Mouse (Mus musculus) forebrain, embryonic 11.5 days (tissue): ENCODE data around the gene Tmem178b. TPM values are rescaled to one million over a fixed set of nuclear protein-coding genes. Genes with fewer than 3 reads are reported as not detected.

Experiments used
- ATAC-seq: fragments of 200-750 bp; cut with Nextera tagmentation; replicated peaks from 2 replicates; pipeline ENCODE4 v1.8.0; 2017; ENCODE audit warnings: moderate TSS enrichment; ENCODE audit not compliant: low FRiP score
- DNase-seq: peaks from one replicate; pipeline ENCODE4 v3.0.0-alpha.2; 2017; ENCODE audit warnings: low spot score
- H3K27ac ChIP-seq: fragments of 300-500 bp; sonication (generic); 2 replicates; pipeline ENCODE4 v1.5.1; 2014; ENCODE audit warnings: low read depth, low read length
- H3K27me3 ChIP-seq: fragments of 300-500 bp; sonication (generic); 2 replicates; pipeline ENCODE4 v1.6.1; 2014; ENCODE audit warnings: mild to moderate bottlenecking, low read length, mixed read lengths; ENCODE audit not compliant: control insufficient read depth, insufficient read depth
- H3K36me3 ChIP-seq: fragments of 300-500 bp; sonication (generic); 2 replicates; pipeline ENCODE4 v1.6.1; 2014; ENCODE audit warnings: mild to moderate bottlenecking, low read length, moderate library complexity, mixed read lengths; ENCODE audit not compliant: control insufficient read depth, insufficient read depth
- H3K4me1 ChIP-seq: fragments of 300-500 bp; sonication (generic); replicated peaks from 2 replicates; pipeline ENCODE4 v1.6.1; 2014; ENCODE audit warnings: low read length, mixed read lengths; ENCODE audit not compliant: control insufficient read depth, insufficient read depth
- H3K4me2 ChIP-seq: fragments of 300-500 bp; sonication (generic); 2 replicates; pipeline ENCODE4 v1.6.1; 2014; ENCODE audit warnings: low read depth, mild to moderate bottlenecking, low read length, moderate library complexity, mixed read lengths; ENCODE audit not compliant: severe bottlenecking
- H3K4me3 ChIP-seq: fragments of 300-500 bp; sonication (generic); 2 replicates; pipeline ENCODE4 v1.5.1; 2014; ENCODE audit warnings: low read depth, low read length
- H3K9ac ChIP-seq: fragments of 300-500 bp; sonication (generic); 2 replicates; pipeline ENCODE4 v1.6.1; 2014; ENCODE audit warnings: low read length
- H3K9me3 ChIP-seq: fragments of 300-500 bp; sonication (generic); 2 replicates; pipeline ENCODE4 v1.6.1; 2016; ENCODE audit warnings: low read length, mixed read lengths; ENCODE audit not compliant: control insufficient read depth
- WGBS: fragments of 180-500 bp; shearing (Covaris S2); extraction: QIAGEN DNeasy Blood & Tissue Kit; methylation state at CpG from one replicate; pipeline ENCODE4 v1.1.7; 2014; 5-methylcytosine and 5-hydroxymethylcytosine counted together
- polyA plus RNA-seq: library from polyadenylated mRNA; unstranded; fragments of >200 nt; fragmentation: Nextera tagmentation; extraction: Ambion mirVana; gene quantifications from 2 replicates; pipeline ENCODE4 v1.2.1, GENCODE M21; 2014

The Tmem178b gene
- polyA plus RNA-seq, 1 experiment from 2014 or later: 7.4 TPM

DNA sequence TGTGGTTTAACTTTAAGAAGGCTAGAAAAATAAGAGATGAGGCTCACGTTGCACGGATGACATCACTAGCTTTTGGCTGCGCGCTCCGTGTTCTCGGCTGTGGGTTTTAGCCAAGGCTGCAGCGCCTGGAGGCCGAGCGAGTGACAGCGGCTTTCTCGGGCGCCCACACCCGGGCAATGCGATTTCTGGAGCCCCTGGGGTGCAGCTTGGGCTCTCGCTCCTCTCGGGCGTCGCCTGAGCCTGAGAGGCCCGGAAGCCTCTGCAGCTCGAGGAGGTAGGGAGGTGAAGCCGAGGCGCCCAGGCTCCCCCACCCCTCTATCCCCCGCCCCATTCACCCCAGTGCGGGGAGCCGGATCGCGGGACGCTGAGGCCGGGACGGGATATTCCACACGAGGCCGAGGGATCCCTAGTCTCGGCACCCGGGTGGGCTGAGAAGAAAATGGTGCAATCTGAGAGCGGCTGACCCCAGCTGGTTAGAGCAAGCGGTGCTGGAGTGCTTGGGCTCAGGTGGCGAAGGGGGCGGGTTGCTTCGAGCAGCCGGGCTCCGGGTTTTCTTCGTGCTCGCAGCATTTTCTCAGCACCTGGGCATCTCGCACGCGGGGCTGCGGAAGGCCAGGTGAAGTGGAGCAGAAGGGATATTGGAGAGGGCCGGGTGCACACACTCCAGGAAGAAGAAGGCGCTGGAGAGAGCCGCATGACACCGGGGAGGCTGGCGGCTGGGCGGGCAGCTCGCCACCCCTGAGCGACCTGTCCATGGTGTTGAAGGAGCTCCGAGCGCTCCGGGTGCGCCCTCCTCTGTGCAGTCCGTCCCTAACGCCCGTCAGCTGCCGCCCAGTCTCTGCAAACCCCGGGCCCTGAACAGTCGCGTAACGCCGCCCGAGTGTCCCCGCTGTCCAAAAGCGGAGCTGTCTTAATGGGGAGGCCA lies 1.4 kb upstream of the Tmem178b start:
- peak overlapping the region; percentile 53 for H3K27ac ChIP-seq
- peak overlapping the region; percentile 100 for H3K4me2 ChIP-seq
- under 1% methylated on average over 70 of the region's 71 CpGs for WGBS
- ATAC-seq (peak; percentile 70), DNase-seq (peak; percentile 82)
- H3K9me3 ChIP-seq: no peaks in the 10 kb centered on the region
- peak overlapping the region; percentile 60 for H3K4me3 ChIP-seq
- H3K36me3 ChIP-seq: no peaks in the 10 kb centered on the region
- peak overlapping the region; percentile 81 for H3K9ac ChIP-seq
- H3K4me1 ChIP-seq: peaks cover 2% of the 10 kb centered on the region; the same call in 1 of the 2 replicates
- H3K27me3 ChIP-seq: no peaks in the 10 kb centered on the region; the same call in 1 of the 2 replicates

DNA sequence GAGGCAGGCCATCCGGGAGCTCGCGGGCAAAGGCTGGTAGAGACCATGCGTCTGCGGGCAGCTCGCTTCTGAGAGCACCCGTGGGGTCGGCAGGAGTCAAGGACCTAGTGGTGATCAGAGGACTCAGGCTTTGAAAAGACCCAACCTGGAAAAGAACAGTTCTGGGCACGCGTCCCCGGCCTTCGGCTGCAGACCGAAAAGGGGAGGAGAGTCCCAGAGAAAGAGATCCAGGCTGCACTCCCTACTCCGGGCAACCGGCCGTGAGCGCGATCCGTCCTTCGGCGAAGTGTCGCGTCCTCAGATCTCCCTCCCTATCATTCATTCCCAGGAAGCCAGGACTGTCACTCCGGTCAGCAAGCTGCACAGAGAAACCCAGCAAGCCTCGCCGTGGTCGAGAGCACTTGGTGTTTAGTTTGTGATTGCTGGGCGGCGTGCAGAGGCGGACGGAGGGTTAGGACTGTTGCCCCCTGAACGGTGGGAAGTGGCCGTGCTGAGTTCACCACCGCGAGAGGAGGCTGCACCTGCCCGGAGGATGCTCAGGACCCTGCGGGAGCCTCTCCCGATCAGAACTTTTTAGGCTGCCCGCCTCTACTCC lies 668 bp upstream of the Tmem178b start:
- H3K27me3 ChIP-seq: no peaks in the 10 kb centered on the region; the same call in 1 of the 2 replicates
- peak overlapping the region; percentile 37 for H3K27ac ChIP-seq
- no peak for DNase-seq
- H3K4me1 ChIP-seq: peaks cover 2% of the 10 kb centered on the region; the same call in 1 of the 2 replicates
- ATAC-seq: peak; percentile 52
- peak overlapping the region; percentile 60 for H3K4me3 ChIP-seq
- peak overlapping the region; percentile 100 for H3K4me2 ChIP-seq
- no peaks in the 10 kb centered on the region for H3K9me3 ChIP-seq
- H3K9ac ChIP-seq: peak overlapping the region; percentile 81
- no peaks in the 10 kb centered on the region for H3K36me3 ChIP-seq
- WGBS: under 1% methylated on average over 39 of the region's 39 CpGs

DNA sequence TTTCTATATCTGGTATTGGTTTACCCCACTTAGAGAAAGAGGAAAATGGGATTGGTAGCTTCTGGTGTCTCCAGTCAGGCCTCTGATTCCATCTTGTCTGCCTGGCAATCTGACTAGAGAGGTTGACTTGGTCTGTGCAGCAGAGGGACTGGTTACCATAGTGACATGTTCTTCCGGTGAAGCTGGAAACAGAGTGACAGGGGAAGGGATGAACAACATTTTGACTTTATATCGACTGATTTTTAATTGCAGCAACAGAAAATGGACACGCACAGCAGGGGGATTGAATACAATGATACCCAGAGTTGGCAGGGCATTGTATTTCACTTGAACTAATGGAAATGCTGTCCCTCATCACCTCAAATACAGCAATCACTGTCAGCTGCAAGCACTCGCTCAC lies 2.1 kb downstream of the Tmem178b start:
- no peaks in the 10 kb centered on the region for H3K36me3 ChIP-seq
- H3K4me1 ChIP-seq: peaks cover 2% of the 10 kb centered on the region; the same call in 1 of the 2 replicates
- no peaks in the 10 kb centered on the region for H3K9me3 ChIP-seq
- WGBS: 50% methylated on average over 4 of the region's 4 CpGs
- H3K9ac ChIP-seq: no peak overlapping the region
- ATAC-seq (no peak), DNase-seq (no peak)
- 0 out of 2 replicates have a peak overlapping the region, but pooled peaks have one; percentile 5 for H3K4me2 ChIP-seq
- no peak overlapping the region for H3K4me3 ChIP-seq
- H3K27ac ChIP-seq: no peak overlapping the region
- no peaks in the 10 kb centered on the region; the same call in 1 of the 2 replicates for H3K27me3 ChIP-seq

DNA sequence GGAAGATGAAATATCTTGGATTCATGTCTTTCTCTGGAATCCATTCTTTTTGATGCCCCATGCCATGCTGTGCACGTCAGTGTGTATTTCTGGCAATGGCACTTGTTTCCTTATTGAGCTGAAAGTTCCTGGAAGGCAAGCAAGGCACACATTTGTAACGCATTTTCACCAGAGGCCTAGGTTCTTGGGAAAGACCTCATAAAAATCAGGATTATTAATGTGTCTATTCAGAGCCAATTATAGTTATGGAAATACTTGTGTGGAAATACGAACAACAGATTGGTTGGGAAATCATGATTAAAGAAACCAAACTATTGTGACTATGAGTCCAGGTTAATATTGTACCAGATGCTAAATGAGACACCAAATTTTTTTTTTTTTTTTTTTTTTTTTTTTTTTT lies 3.4 kb downstream of the Tmem178b start:
- Histone ChIP-seq H3K27ac (no peak overlapping the region), H3K27me3 (no peaks in the 10 kb centered on the region; the same call in 1 of the 2 replicates), H3K4me1 (peaks cover 2% of the 10 kb centered on the region; the same call in 1 of the 2 replicates), H3K4me3 (no peak overlapping the region), H3K9me3 (no peaks in the 10 kb centered on the region), H3K4me2 (no peak overlapping the region), H3K36me3 (no peaks in the 10 kb centered on the region), H3K9ac (no peak overlapping the region)
- ATAC-seq (no peak), DNase-seq (no peak)
- WGBS: 89% methylated on average over 3 of the region's 3 CpGs

DNA sequence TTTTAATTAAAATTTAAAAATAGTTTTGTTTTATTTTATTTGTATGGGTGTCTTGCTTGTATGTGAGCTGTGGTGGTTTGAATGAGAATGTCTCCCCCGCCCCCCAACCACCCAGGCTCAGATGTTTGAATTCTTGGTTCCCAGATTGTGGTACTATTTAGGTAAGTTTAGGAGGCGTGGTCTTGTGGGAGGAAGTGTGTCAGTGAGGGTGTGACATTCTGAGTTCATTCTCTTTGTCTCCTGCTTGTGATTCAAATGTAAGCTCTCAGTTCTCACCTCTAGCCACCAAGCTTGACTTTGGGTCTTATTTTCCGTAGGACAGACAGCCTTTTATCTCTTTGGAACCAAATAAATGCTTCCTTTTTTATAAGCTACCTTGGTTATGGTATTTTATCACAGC lies 17.7 kb downstream of the Tmem178b start:
- Histone ChIP-seq H3K36me3 (no peaks in the 10 kb centered on the region), H3K4me3 (no peak overlapping the region), H3K9ac (no peak overlapping the region), H3K4me1 (no peaks in the 10 kb centered on the region), H3K9me3 (no peaks in the 10 kb centered on the region), H3K4me2 (no peak overlapping the region), H3K27ac (no peak overlapping the region), H3K27me3 (no peaks in the 10 kb centered on the region)
- whole genome bisulfite sequencing: 76% methylated on average over 3 of the region's 3 CpGs
- ATAC-seq: no peak
- DNase-seq: no peak

DNA sequence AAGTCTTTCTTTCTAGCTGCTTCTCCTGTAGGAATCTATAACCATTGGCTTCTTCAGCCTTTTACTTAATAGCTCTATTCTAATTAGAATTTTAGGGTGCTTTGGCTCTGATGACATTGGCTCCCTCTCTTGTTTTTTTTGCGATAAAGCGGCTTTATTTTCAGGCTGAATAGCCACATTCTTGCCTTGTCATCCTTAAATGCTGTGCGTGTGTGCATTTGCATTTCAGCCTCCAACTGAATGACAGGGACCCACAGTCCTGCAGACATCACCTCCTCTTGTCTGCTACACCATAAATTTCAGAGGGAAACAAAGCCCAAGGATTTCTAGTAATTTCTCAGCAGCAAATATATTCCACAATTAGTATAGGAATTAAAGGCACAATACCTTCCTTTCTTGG lies 23.4 kb downstream of the Tmem178b start:
- H3K9me3 ChIP-seq: no peaks in the 10 kb centered on the region
- no peak overlapping the region for H3K27ac ChIP-seq
- no peak overlapping the region for H3K4me3 ChIP-seq
- no peak for ATAC-seq
- no peak overlapping the region for H3K9ac ChIP-seq
- no peaks in the 10 kb centered on the region for H3K27me3 ChIP-seq
- no peaks in the 10 kb centered on the region for H3K36me3 ChIP-seq
- DNase-seq: no peak
- H3K4me1 ChIP-seq: no peaks in the 10 kb centered on the region
- 46% methylated on average over 3 of the region's 3 CpGs for WGBS
- no peak overlapping the region for H3K4me2 ChIP-seq

DNA sequence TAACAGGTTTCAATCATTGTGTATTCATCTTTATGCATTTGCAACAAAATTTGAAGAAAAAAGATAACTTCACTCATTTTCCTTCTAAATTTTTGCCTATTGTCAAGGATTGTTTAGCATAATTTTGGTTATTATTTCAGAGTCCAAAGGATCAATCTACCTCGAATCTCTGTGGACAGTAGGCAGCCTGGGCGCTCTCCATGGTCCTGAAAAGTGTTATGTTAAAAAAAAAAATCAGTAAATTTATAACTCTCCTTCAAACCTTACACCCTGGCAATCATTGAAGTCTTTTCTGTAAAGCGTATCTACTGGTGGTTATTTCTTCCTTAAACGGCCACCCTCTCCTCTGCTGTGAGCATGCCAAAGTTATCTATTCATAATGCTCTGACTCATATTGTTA lies 26.2 kb downstream of the Tmem178b start:
- Histone ChIP-seq H3K4me1 (no peaks in the 10 kb centered on the region), H3K27me3 (no peaks in the 10 kb centered on the region), H3K9ac (no peak overlapping the region), H3K9me3 (no peaks in the 10 kb centered on the region), H3K4me2 (no peak overlapping the region), H3K4me3 (no peak overlapping the region), H3K36me3 (no peaks in the 10 kb centered on the region), H3K27ac (no peak overlapping the region)
- DNase-seq (no peak), ATAC-seq (no peak)
- WGBS: 55% methylated on average over 4 of the region's 4 CpGs

DNA sequence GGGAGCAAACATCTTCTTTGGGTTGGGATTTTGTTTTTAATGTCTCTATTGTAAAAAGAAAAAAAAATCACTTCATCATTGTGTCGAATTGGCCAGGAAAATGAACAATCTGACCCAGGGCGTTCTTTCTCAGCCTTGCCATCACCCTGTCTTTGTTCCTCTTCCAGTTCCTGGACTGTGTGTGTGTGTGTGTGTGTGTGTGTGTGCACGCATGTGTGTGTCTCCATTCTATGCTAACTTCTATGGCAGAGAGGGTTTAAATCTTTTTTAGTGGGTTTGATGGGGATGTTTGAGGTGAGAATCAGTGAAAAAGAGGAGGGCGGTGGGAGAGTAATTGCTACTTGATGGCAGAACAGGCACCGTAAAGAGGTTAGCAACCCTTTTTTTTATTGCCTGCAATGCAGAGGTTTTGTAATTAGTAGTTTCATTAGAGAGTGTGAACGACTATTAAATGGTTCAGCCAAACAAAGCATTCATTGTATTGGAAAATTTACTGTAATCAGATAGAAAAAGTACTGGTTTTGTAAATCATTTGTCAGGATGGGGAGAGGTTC lies 30.2 kb downstream of the Tmem178b start:
- DNase-seq (no peak), ATAC-seq (no peak)
- H3K27me3 ChIP-seq: no peaks in the 10 kb centered on the region
- H3K4me1 ChIP-seq: no peaks in the 10 kb centered on the region
- H3K9me3 ChIP-seq: no peaks in the 10 kb centered on the region
- no peak overlapping the region for H3K4me2 ChIP-seq
- 63% methylated on average over 6 of the region's 6 CpGs for WGBS
- H3K27ac ChIP-seq: no peak overlapping the region
- H3K9ac ChIP-seq: no peak overlapping the region
- no peak overlapping the region for H3K4me3 ChIP-seq
- no peaks in the 10 kb centered on the region for H3K36me3 ChIP-seq
